Mouse (Mus musculus): Measurements from ENCODE around the gene Mycbpap.

DNA sequence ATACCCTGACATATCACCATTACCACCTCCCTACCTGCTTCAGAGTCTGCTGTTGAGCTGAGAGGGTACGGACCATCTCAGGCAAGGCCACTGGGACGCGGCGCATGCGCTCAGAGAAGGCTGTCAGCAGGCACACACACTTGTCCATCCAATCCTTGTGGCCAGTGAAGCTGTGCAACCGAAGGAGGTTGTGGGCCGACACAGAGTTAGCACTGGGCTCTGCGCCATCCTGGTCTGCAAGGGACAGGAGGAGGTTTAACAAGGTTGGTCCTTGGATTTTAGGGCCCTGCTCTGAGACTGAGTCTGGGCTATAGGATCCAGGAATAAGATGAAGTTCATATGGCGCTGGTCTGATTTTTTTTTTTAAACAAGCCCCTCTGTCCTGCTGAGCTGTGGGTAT, 41.2 kb downstream of the Mycbpap start:
- no peak for TF ChIP-seq RAD21 (IDR thresholded peaks at IDR 0.05; ENCODE audit: low read depth, low read length)
- TF ChIP-seq GABPA (IDR thresholded peaks at IDR 0.05; ENCODE audit: low read depth, low read length) = no peak
- TF ChIP-seq POLR2A (IDR thresholded peaks at IDR 0.05; ENCODE audit: control insufficient read depth in 1 of 2, insufficient read depth in 1 of 2, low read depth in 1 of 2, low read length in 2 of 2, poor library complexity in 1 of 2) = no peak
- no peak for TF ChIP-seq CTCF (IDR thresholded peaks at IDR 0.05 in 2 of 3, conservative IDR thresholded peaks at IDR 0.05 in 1 of 3; ENCODE audit: control insufficient read depth in 1 of 3, insufficient read depth in 1 of 3, low read depth in 2 of 3, low read length in 3 of 3, poor library complexity in 1 of 3, severe bottlenecking in 1 of 3)
- no peak for TF ChIP-seq MAX (IDR thresholded peaks at IDR 0.05; ENCODE audit: low read length)
- no peak for TF ChIP-seq TCF12 (IDR thresholded peaks at IDR 0.05; ENCODE audit: low read depth, low read length)
- no peak for TF ChIP-seq SMC3 (IDR thresholded peaks at IDR 0.05; ENCODE audit: low read depth, low read length)
- no peak for TF ChIP-seq JUND (IDR thresholded peaks at IDR 0.05; ENCODE audit: low read depth, low read length)
- TF ChIP-seq NRF1 (IDR thresholded peaks at IDR 0.05; ENCODE audit: insufficient read depth, low read depth, low read length, poor library complexity, severe bottlenecking) = no peak
- no peak for TF ChIP-seq TBP (IDR thresholded peaks at IDR 0.05; ENCODE audit: low read depth, low read length)
- TF ChIP-seq CHD2 (IDR thresholded peaks at IDR 0.05; ENCODE audit: low read length) = no peak
